Mouse (Mus musculus): Measurements from ENCODE around the gene Tmprss12.
A peak's percentile ranks its signal among the peaks of the same experiment; 100 is the strongest.
"Not testable (repeated sequence)": the region's sequence is repeated elsewhere in the genome, so short reads cannot be mapped to it uniquely, and the experiment has no call there.

Tmprss12 gene

DNA sequence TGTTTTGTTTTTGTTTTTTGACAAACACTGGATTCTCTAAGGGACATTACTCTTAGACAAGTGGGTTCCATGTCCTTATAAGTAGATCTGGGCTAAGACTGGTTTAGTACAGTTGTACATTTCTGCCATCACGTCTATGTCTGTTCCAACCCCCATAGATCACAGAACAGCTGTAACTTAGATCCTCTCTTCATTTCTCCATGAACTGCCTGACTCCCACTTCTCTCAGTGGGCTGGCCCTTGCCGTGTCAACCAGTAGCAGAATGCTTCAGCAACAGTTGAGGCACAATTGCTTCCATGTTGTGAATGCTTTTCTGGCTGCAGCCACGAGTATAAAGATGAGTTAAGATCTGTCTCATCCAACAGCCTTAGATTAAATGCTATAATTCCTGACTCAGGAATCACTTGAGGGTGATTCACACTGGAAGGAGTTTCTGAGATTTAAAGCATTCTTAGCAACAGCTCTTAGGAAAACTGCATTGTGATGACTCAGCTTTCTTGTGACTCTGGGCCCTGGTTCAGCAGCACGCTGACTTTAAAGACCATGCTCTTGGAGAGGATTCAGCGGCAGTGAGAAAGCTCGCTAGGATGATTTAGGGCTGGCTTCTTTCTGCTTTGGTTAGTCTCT is 29.4 kb upstream of the Tmprss12 start:
- H3K4me1 ChIP-seq (replicated peaks; ENCODE audit: low read depth, low read length) = peaks cover 96% of the 10 kb centered on the region
- H3K36me3 ChIP-seq (ENCODE audit: insufficient read depth, low read length) = peaks cover 94% of the 10 kb centered on the region
- no peaks in the 10 kb centered on the region for H3K9me3 ChIP-seq (ENCODE audit: low read length)
- H3K4me3 ChIP-seq (replicated peaks; ENCODE audit: low read length) = peak overlapping the region; percentile 35; the same call in 1 of the 2 replicates
- TF ChIP-seq NANOG (IDR thresholded peaks at IDR 0.05; ENCODE audit: borderline replicate concordance, low read length) (no peak), CTCF (conservative IDR thresholded peaks at IDR 0.05; ENCODE audit: low read length) (no peak), POU5F1 (IDR thresholded peaks at IDR 0.05; ENCODE audit: borderline replicate concordance, low read length) (no peak)
- H3K27me3 ChIP-seq (ENCODE audit: insufficient read depth, low read length) = no peaks in the 10 kb centered on the region

GRCm38 (mm10) chr15:100256386-100256785 is 24.3 kb upstream of the Tmprss12 start:
- no peaks in the 10 kb centered on the region for H3K9me3 ChIP-seq (ENCODE audit: low read length)
- no peak for TF ChIP-seq CTCF (conservative IDR thresholded peaks at IDR 0.05; ENCODE audit: low read length)
- TF ChIP-seq NANOG (IDR thresholded peaks at IDR 0.05; ENCODE audit: borderline replicate concordance, low read length) = no peak
- TF ChIP-seq POU5F1 (IDR thresholded peaks at IDR 0.05; ENCODE audit: borderline replicate concordance, low read length) = no peak
- H3K27me3 ChIP-seq (ENCODE audit: insufficient read depth, low read length) = no peaks in the 10 kb centered on the region
- H3K4me1 ChIP-seq (replicated peaks; ENCODE audit: low read depth, low read length) = peaks cover 91% of the 10 kb centered on the region
- H3K36me3 ChIP-seq (ENCODE audit: insufficient read depth, low read length) = peaks cover 90% of the 10 kb centered on the region
- H3K4me3 ChIP-seq (replicated peaks; ENCODE audit: low read length) = no peak overlapping the region

GRCm38 (mm10) chr15:100257305-100257704 is 23.3 kb upstream of the Tmprss12 start:
- no peaks in the 10 kb centered on the region for H3K9me3 ChIP-seq (ENCODE audit: low read length)
- H3K27me3 ChIP-seq (ENCODE audit: insufficient read depth, low read length) = no peaks in the 10 kb centered on the region
- H3K4me1 ChIP-seq (replicated peaks; ENCODE audit: low read depth, low read length) = peaks cover 93% of the 10 kb centered on the region
- H3K36me3 ChIP-seq (ENCODE audit: insufficient read depth, low read length) = peaks cover 90% of the 10 kb centered on the region
- TF ChIP-seq CTCF (conservative IDR thresholded peaks at IDR 0.05; ENCODE audit: low read length) (no peak), NANOG (IDR thresholded peaks at IDR 0.05; ENCODE audit: borderline replicate concordance, low read length) (no peak), POU5F1 (IDR thresholded peaks at IDR 0.05; ENCODE audit: borderline replicate concordance, low read length) (no peak)
- no peak overlapping the region for H3K4me3 ChIP-seq (replicated peaks; ENCODE audit: low read length)

DNA sequence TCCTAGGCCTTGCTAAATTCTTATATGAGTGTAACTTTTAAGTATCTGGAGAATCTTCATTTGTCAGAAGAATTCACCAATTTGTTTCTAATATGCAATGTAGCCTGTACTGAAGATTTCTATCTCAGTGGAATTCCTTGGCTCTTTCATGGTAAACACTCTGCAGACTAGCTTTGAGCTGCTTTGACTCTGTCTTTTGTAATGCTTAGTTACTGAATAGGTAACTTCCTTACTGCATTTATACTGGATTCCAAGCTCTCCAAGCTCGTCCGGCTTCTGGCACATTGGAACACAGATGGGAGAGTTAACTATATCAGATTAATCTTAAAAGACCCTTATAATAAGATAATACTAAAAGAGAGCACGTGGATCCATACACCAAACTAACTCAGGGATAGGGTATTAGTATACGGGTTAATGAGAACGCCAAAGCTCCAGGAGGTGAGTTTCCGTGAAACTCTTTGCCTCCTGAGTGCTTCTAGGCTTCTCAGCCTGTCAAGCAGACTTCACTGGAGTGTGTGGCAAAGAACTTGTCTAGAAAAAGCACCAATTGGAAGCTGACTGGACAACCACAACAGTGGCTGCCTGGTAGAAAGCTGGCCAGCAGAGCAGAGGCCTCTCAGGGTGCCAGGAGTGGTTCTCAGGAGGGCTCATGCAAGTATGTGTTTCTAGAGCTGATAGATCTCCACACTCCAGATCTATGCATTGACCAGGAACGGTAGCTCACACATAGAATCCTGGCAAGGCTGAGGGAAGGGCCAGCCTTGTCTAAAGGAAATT is 21.8 kb upstream of the Tmprss12 start:
- no peak for TF ChIP-seq CTCF (conservative IDR thresholded peaks at IDR 0.05; ENCODE audit: low read length)
- TF ChIP-seq POU5F1 (IDR thresholded peaks at IDR 0.05; ENCODE audit: borderline replicate concordance, low read length) = no peak
- TF ChIP-seq NANOG (IDR thresholded peaks at IDR 0.05; ENCODE audit: borderline replicate concordance, low read length) = no peak; the same call in 1 of the 2 replicates
- no peaks in the 10 kb centered on the region for H3K27me3 ChIP-seq (ENCODE audit: insufficient read depth, low read length)
- H3K4me3 ChIP-seq (replicated peaks; ENCODE audit: low read length) = peak overlapping the region; percentile 49
- H3K9me3 ChIP-seq (ENCODE audit: low read length) = no peaks in the 10 kb centered on the region
- H3K36me3 ChIP-seq (ENCODE audit: insufficient read depth, low read length) = peaks cover 77% of the 10 kb centered on the region
- H3K4me1 ChIP-seq (replicated peaks; ENCODE audit: low read depth, low read length) = peaks cover 92% of the 10 kb centered on the region

- H3K27me3 ChIP-seq (ENCODE audit: insufficient read depth, low read length); H3K4me3 ChIP-seq (replicated peaks; ENCODE audit: low read length); H3K9me3 ChIP-seq (ENCODE audit: low read length): not testable (repeated sequence)
- Histone ChIP-seq H3K36me3 (ENCODE audit: insufficient read depth, low read length) (peaks cover 64% of the 10 kb centered on the region), H3K4me1 (replicated peaks; ENCODE audit: low read depth, low read length) (peaks cover 85% of the 10 kb centered on the region)
Observed at GRCm38 (mm10) chr15:100260351-100260750, 20.3 kb upstream of the Tmprss12 start.

GRCm38 (mm10) chr15:100263246-100263905 is 17.3 kb upstream of the Tmprss12 start:
- Histone ChIP-seq H3K4me1 (replicated peaks; ENCODE audit: low read depth, low read length) (peaks cover 58% of the 10 kb centered on the region), H3K36me3 (ENCODE audit: insufficient read depth, low read length) (peaks cover 49% of the 10 kb centered on the region), H3K27me3 (ENCODE audit: insufficient read depth, low read length) (no peaks in the 10 kb centered on the region), H3K9me3 (ENCODE audit: low read length) (peaks cover 34% of the 10 kb centered on the region), H3K4me3 (replicated peaks; ENCODE audit: low read length) (peak overlapping the region; percentile 21)
- TF ChIP-seq NANOG (IDR thresholded peaks at IDR 0.05; ENCODE audit: borderline replicate concordance, low read length) (no peak), CTCF (conservative IDR thresholded peaks at IDR 0.05; ENCODE audit: low read length) (peak; percentile 33; the same call in 1 of the 2 replicates)

GRCm38 (mm10) chr15:100265586-100266325 is 14.9 kb upstream of the Tmprss12 start:
- peaks cover 31% of the 10 kb centered on the region for H3K36me3 ChIP-seq (ENCODE audit: insufficient read depth, low read length)
- TF ChIP-seq NANOG (IDR thresholded peaks at IDR 0.05; ENCODE audit: borderline replicate concordance, low read length) = no peak
- TF ChIP-seq CTCF (conservative IDR thresholded peaks at IDR 0.05; ENCODE audit: low read length) = no peak
- TF ChIP-seq POU5F1 (IDR thresholded peaks at IDR 0.05; ENCODE audit: borderline replicate concordance, low read length) = no peak
- no peak overlapping the region for H3K4me3 ChIP-seq (replicated peaks; ENCODE audit: low read length)
- no peaks in the 10 kb centered on the region for H3K27me3 ChIP-seq (ENCODE audit: insufficient read depth, low read length)
- H3K4me1 ChIP-seq (replicated peaks; ENCODE audit: low read depth, low read length) = peaks cover 47% of the 10 kb centered on the region
- peaks cover 44% of the 10 kb centered on the region for H3K9me3 ChIP-seq (ENCODE audit: low read length)

DNA sequence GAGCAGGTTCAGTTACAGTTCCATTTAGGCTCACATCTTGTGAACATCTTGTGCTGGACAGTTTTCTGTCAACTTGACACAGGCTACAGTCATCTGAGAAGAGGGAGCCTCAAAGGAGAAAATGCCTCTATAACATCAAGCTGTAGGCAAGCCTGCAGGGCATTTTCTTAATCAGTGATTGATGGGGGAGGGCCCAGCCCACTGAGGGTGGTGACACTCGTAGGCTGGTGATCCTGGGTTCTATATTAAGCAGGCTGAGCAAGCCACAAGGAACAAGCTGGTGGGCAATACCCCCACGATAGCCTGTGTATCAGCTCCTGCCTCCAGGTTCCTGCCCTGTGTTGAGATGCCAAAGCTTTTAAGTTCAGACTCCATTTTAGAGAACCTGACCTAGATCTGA is 11.7 kb upstream of the Tmprss12 start:
- peaks cover 15% of the 10 kb centered on the region for H3K36me3 ChIP-seq (ENCODE audit: insufficient read depth, low read length)
- H3K27me3 ChIP-seq (ENCODE audit: insufficient read depth, low read length) = no peaks in the 10 kb centered on the region
- TF ChIP-seq POU5F1 (IDR thresholded peaks at IDR 0.05; ENCODE audit: borderline replicate concordance, low read length) = no peak
- no peak for TF ChIP-seq CTCF (conservative IDR thresholded peaks at IDR 0.05; ENCODE audit: low read length)
- H3K4me1 ChIP-seq (replicated peaks; ENCODE audit: low read depth, low read length) = peaks cover 18% of the 10 kb centered on the region
- H3K4me3 ChIP-seq (replicated peaks; ENCODE audit: low read length) = peak overlapping the region; percentile 82
- H3K9me3 ChIP-seq (ENCODE audit: low read length) = peaks cover 44% of the 10 kb centered on the region
